Mouse (Mus musculus) urinary bladder, postnatal 10 days (tissue): ENCODE data around the gene Abhd12.

Source experiments
- DNase-seq: peaks from one replicate; pipeline ENCODE4 v3.0.0; 2022; ENCODE audit warnings: low spot score

The Abhd12 gene

GRCm38 (mm10) chr2:150851251-150851650, 53.3 kb downstream of the Abhd12 start:
- no peak for DNase-seq

- no peak for DNase-seq
Measured at GRCm38 (mm10) chr2:150847436-150847995, 57.0 kb downstream of the Abhd12 start.

GRCm38 (mm10) chr2:150844798-150845197, 59.7 kb downstream of the Abhd12 start:
- no peak for DNase-seq

- DNase-seq, result no peak
Measured at GRCm38 (mm10) chr2:150842049-150842461, 62.5 kb downstream of the Abhd12 start.

- no peak for DNase-seq
Measured at GRCm38 (mm10) chr2:150841109-150841508, 63.4 kb downstream of the Abhd12 start.

GRCm38 (mm10) chr2:150839686-150840471, 64.7 kb downstream of the Abhd12 start:
- DNase-seq, result no peak

GRCm38 (mm10) chr2:150837781-150838180, 66.8 kb downstream of the Abhd12 start:
- no peak for DNase-seq

- DNase-seq, result no peak
Measured at GRCm38 (mm10) chr2:150836906-150837305, 67.6 kb downstream of the Abhd12 start.

GRCm38 (mm10) chr2:150835975-150836374, 68.6 kb downstream of the Abhd12 start:
- DNase-seq, result no peak

- no peak for DNase-seq
Measured at GRCm38 (mm10) chr2:150834616-150835015, 69.9 kb downstream of the Abhd12 start.

GRCm38 (mm10) chr2:150832029-150832428, 72.5 kb downstream of the Abhd12 start:
- no peak for DNase-seq

GRCm38 (mm10) chr2:150830911-150831441, 73.6 kb downstream of the Abhd12 start:
- DNase-seq, result no peak

- no peak for DNase-seq
Measured at GRCm38 (mm10) chr2:150830011-150830410, 74.5 kb downstream of the Abhd12 start.

- DNase-seq, result no peak
Measured at GRCm38 (mm10) chr2:150828654-150829053, 75.9 kb downstream of the Abhd12 start.

- no peak for DNase-seq
Measured at GRCm38 (mm10) chr2:150828164-150828563, 76.4 kb downstream of the Abhd12 start.

- no peak for DNase-seq
Measured at GRCm38 (mm10) chr2:150826426-150826825, 78.1 kb downstream of the Abhd12 start.

GRCm38 (mm10) chr2:150822987-150823386, 81.6 kb downstream of the Abhd12 start:
- DNase-seq, result no peak

- DNase-seq, result no peak
Measured at GRCm38 (mm10) chr2:150820720-150821119, 83.8 kb downstream of the Abhd12 start.

- DNase-seq, result no peak
Measured at GRCm38 (mm10) chr2:150818742-150819141, 85.8 kb downstream of the Abhd12 start.

- DNase-seq, result no peak
Measured at GRCm38 (mm10) chr2:150816676-150817402, 87.7 kb downstream of the Abhd12 start.

- no peak for DNase-seq
Measured at GRCm38 (mm10) chr2:150812816-150813215, 91.7 kb downstream of the Abhd12 start.

- no peak for DNase-seq
Measured at GRCm38 (mm10) chr2:150810603-150811002, 93.9 kb downstream of the Abhd12 start.

- DNase-seq, result no peak
Measured at GRCm38 (mm10) chr2:150808812-150809211, 95.7 kb downstream of the Abhd12 start.
